Comparison of ENCODE assay signal across 8 mouse cellular contexts in genomic region chr10:81575695-81576094, GRCm38 (mm10). TPM values are rescaled to one million over a fixed set of nuclear protein-coding genes. Genes with fewer than 3 reads are reported as not detected.
DNase-seq lines count a peak whose midpoint lies in the region; ATAC-seq and TF ChIP-seq lines count a peak whose summit lies in the region.

No protein-coding gene starts in this region.

- TF ChIP-seq CTCF in brain, embryonic 14.5 days (IDR thresholded peaks at IDR 0.05; ENCODE audit: borderline replicate concordance, extremely low read depth, insufficient read depth, insufficient read length) = no peak
- TF ChIP-seq CTCF in heart, postnatal 0 days (IDR thresholded peaks at IDR 0.05; ENCODE audit: low read depth) = no peak
- TF ChIP-seq CTCF in olfactory bulb, adult 2 months (IDR thresholded peaks at IDR 0.05; ENCODE audit: insufficient read depth, low read depth, low read length) = no peak

- TF ChIP-seq POLR2A in brain, embryonic 14.5 days (IDR thresholded peaks at IDR 0.05; ENCODE audit: borderline replicate concordance, extremely low read depth, insufficient read depth, insufficient read length, poor library complexity, severe bottlenecking) = no peak
- TF ChIP-seq POLR2A in olfactory bulb, adult 2 months (IDR thresholded peaks at IDR 0.05; ENCODE audit: insufficient read depth, low read depth, low read length) = no peak

- peak overlapping the region; percentile 71 for H3K9ac ChIP-seq in heart, embryonic 11.5 days (ENCODE audit: low read depth, low read length)
- peak overlapping the region; percentile 62 for H3K9ac ChIP-seq in heart, postnatal 0 days (replicated peaks; ENCODE audit: low read depth, low read length)
- peak overlapping the region; percentile 54 for H3K9ac ChIP-seq in limb, embryonic 15.5 days

- no peak for ATAC-seq in heart, embryonic 11.5 days (replicated peaks; ENCODE audit: insufficient number of reproducible peaks, low FRiP score, low TSS enrichment)
- no peak for ATAC-seq in heart, postnatal 0 days (ENCODE audit: insufficient read depth, low read depth)
- no peak for ATAC-seq in limb, embryonic 15.5 days (ENCODE audit: insufficient number of reproducible peaks, low FRiP score, low TSS enrichment, low read depth)

- H3K4me2 ChIP-seq in heart, embryonic 11.5 days = peak overlapping the region; percentile 68
- peak overlapping the region; percentile 79 for H3K4me2 ChIP-seq in heart, postnatal 0 days (ENCODE audit: low read depth, low read length)
- peak overlapping the region; percentile 74 for H3K4me2 ChIP-seq in limb, embryonic 15.5 days

- 2% methylated on average over 6 of the region's 6 CpGs for WGBS in heart, embryonic 11.5 days (ENCODE audit: insufficient replicate concordance)
- WGBS in heart, postnatal 0 days = 4% methylated on average over 6 of the region's 6 CpGs
- 5% methylated on average over 6 of the region's 6 CpGs for WGBS in limb, embryonic 15.5 days
- 1% methylated on average over 6 of the region's 6 CpGs for WGBS in olfactory bulb, adult 2 months

- DNase-seq in heart, postnatal 4 days = no peak
- DNase-seq in brain, embryonic 14.5 days (ENCODE audit: low read depth) = peak; percentile 19
- no peak for DNase-seq in heart, postnatal 0 days (ENCODE audit: low spot score)
- DNase-seq in gastrocnemius, adult 8-10 months (ENCODE audit: low spot score in 2 of 2) = no peak
- DNase-seq in adipocyte (ENCODE audit: low spot score) = no peak

- H3K9me3 ChIP-seq in heart, embryonic 11.5 days (replicated peaks; ENCODE audit: control insufficient read depth, low read length) = no peaks in the 10 kb centered on the region
- H3K9me3 ChIP-seq in heart, postnatal 0 days (replicated peaks; ENCODE audit: control insufficient read depth, low read length) = no peaks in the 10 kb centered on the region
- H3K9me3 ChIP-seq in limb, embryonic 15.5 days = no peaks in the 10 kb centered on the region

- H3K36me3 ChIP-seq in heart, embryonic 11.5 days (ENCODE audit: control insufficient read depth, insufficient read depth, low read length) = no peaks in the 10 kb centered on the region
- H3K36me3 ChIP-seq in heart, postnatal 0 days (replicated peaks; ENCODE audit: control insufficient read depth, insufficient read depth, low read length) = no peaks in the 10 kb centered on the region; the same call in 1 of the 2 replicates
- peaks cover 6% of the 10 kb centered on the region for H3K36me3 ChIP-seq in limb, embryonic 15.5 days

- H3K27me3 ChIP-seq in heart, embryonic 11.5 days (ENCODE audit: control insufficient read depth, insufficient read depth, low read length) = peaks cover 21% of the 10 kb centered on the region
- H3K27me3 ChIP-seq in heart, postnatal 0 days (ENCODE audit: control insufficient read depth, insufficient read depth, low read length) = no peaks in the 10 kb centered on the region
- H3K27me3 ChIP-seq in limb, embryonic 15.5 days = peaks cover 18% of the 10 kb centered on the region; the same call in 1 of the 2 replicates

- H3K4me1 ChIP-seq in heart, embryonic 11.5 days (ENCODE audit: control insufficient read depth, insufficient read depth, low read length) = peaks cover 28% of the 10 kb centered on the region
- peaks cover 19% of the 10 kb centered on the region for H3K4me1 ChIP-seq in heart, postnatal 0 days (ENCODE audit: control insufficient read depth, insufficient read depth)
- peaks cover 58% of the 10 kb centered on the region for H3K4me1 ChIP-seq in limb, embryonic 15.5 days
- peaks cover 54% of the 10 kb centered on the region for H3K4me1 ChIP-seq in olfactory bulb, adult 2 months (ENCODE audit: control insufficient read depth, insufficient read depth, low read length)

- H3K27ac ChIP-seq in heart, embryonic 11.5 days (ENCODE audit: low read depth, low read length) = no peak overlapping the region
- H3K27ac ChIP-seq in heart, postnatal 0 days (ENCODE audit: low read depth) = no peak overlapping the region
- peak overlapping the region; percentile 71 for H3K27ac ChIP-seq in limb, embryonic 15.5 days
- H3K27ac ChIP-seq in olfactory bulb, adult 2 months (ENCODE audit: insufficient read depth, low read depth, low read length) = no peak overlapping the region

- H3K4me3 ChIP-seq in heart, embryonic 11.5 days (ENCODE audit: low read depth, low read length) = peak overlapping the region; percentile 62
- H3K4me3 ChIP-seq in heart, postnatal 0 days (ENCODE audit: low read depth, low read length) = peak overlapping the region; percentile 70
- peak overlapping the region; percentile 62 for H3K4me3 ChIP-seq in limb, embryonic 15.5 days
- peak overlapping the region; percentile 59 for H3K4me3 ChIP-seq in olfactory bulb, adult 2 months (ENCODE audit: insufficient read depth, low read depth, low read length)

- no peak for TF ChIP-seq EP300 in heart, postnatal 0 days (IDR thresholded peaks at IDR 0.05; ENCODE audit: low read depth)

RNA-seq across cellular contexts. Expression of gene Tle2, which starts 1.3 kb away (rescaled TPM):
- polyA plus RNA-seq in heart, embryonic 11.5 days (2014; fragmentation: Nextera tagmentation; extraction: Ambion mirVana) = 17.8 and 18.3 TPM in 2 replicates
- 10 to 100 TPM; 15.3 to 17.1 TPM for total RNA-seq in heart, postnatal 4 days (2021)
- 82.1 and 123 TPM in 2 replicates for polyA plus RNA-seq in brain, embryonic 14.5 days (2012; rRNA removed)
- total RNA-seq in heart, postnatal 0 days (2014; rRNA removed; ENCODE audit: low replicate concordance) = 6.8 and 10.4 TPM in 2 replicates
- 11.1 and 11.9 TPM in 2 replicates for polyA plus RNA-seq in heart, postnatal 0 days (2015; fragmentation: Nextera tagmentation; extraction: Ambion mirVana)
- polyA plus RNA-seq in limb, embryonic 15.5 days (2015; fragmentation: Nextera tagmentation; extraction: Ambion mirVana) = 39.7 and 41.7 TPM in 2 replicates
- polyA plus RNA-seq in olfactory bulb, adult 2 months (2012; ENCODE audit: insufficient read depth, insufficient read length, low replicate concordance, missing spikeins) = not detected in 2 replicates
- 1 to 10 TPM; 3.1 to 4.3 (median 4.0) TPM for total RNA-seq in gastrocnemius, adult 8-10 months (2022)

RNA-seq across cellular contexts. Expression of gene Aes, which starts 16.4 kb away (rescaled TPM):
- polyA plus RNA-seq in heart, embryonic 11.5 days (2014; fragmentation: Nextera tagmentation; extraction: Ambion mirVana) = 330 and 481 TPM in 2 replicates
- total RNA-seq in heart, postnatal 4 days (2021) = 100 to 1,000 TPM; 821 to 843 TPM
- 568 and 696 TPM in 2 replicates for polyA plus RNA-seq in brain, embryonic 14.5 days (2012; rRNA removed)
- 851 and 870 TPM in 2 replicates for total RNA-seq in heart, postnatal 0 days (2014; rRNA removed; ENCODE audit: low replicate concordance)
- 765 and 767 TPM in 2 replicates for polyA plus RNA-seq in heart, postnatal 0 days (2015; fragmentation: Nextera tagmentation; extraction: Ambion mirVana)
- polyA plus RNA-seq in limb, embryonic 15.5 days (2015; fragmentation: Nextera tagmentation; extraction: Ambion mirVana) = 517 and 519 TPM in 2 replicates
- 1,500 TPM in 1 of 2 replicates, not detected in the other for polyA plus RNA-seq in olfactory bulb, adult 2 months (2012; ENCODE audit: insufficient read depth, insufficient read length, low replicate concordance, missing spikeins)
- 100 to 1,000 TPM; 851 to 988 (median 920) TPM for total RNA-seq in gastrocnemius, adult 8-10 months (2022)

RNA-seq across cellular contexts. Expression of gene Tle6, which starts 25.2 kb away (rescaled TPM):
- polyA plus RNA-seq in heart, embryonic 11.5 days (2014; fragmentation: Nextera tagmentation; extraction: Ambion mirVana) = 25.6 and 27.3 TPM in 2 replicates
- 10 to 100 TPM in 1 of 2 experiments, 1 to 10 TPM in 1; 7.2 to 10.6 TPM for total RNA-seq in heart, postnatal 4 days (2021)
- polyA plus RNA-seq in brain, embryonic 14.5 days (2012; rRNA removed) = 5.3 and 8.2 TPM in 2 replicates
- total RNA-seq in heart, postnatal 0 days (2014; rRNA removed; ENCODE audit: low replicate concordance) = 18.6 and 41.4 TPM in 2 replicates
- 19.3 and 23.1 TPM in 2 replicates for polyA plus RNA-seq in heart, postnatal 0 days (2015; fragmentation: Nextera tagmentation; extraction: Ambion mirVana)
- 9.9 and 11.7 TPM in 2 replicates for polyA plus RNA-seq in limb, embryonic 15.5 days (2015; fragmentation: Nextera tagmentation; extraction: Ambion mirVana)
- not detected in 2 replicates for polyA plus RNA-seq in olfactory bulb, adult 2 months (2012; ENCODE audit: insufficient read depth, insufficient read length, low replicate concordance, missing spikeins)
- 1 to 10 TPM; 4.1 to 6.9 (median 5.3) TPM for total RNA-seq in gastrocnemius, adult 8-10 months (2022)

RNA-seq across cellular contexts. Expression of gene BC025920, which starts 30.4 kb away (rescaled TPM):
- 0.25 and 0.63 TPM in 2 replicates for polyA plus RNA-seq in heart, embryonic 11.5 days (2014; fragmentation: Nextera tagmentation; extraction: Ambion mirVana)
- 1 to 10 TPM; 1.2 to 1.3 TPM for total RNA-seq in heart, postnatal 4 days (2021)
- polyA plus RNA-seq in brain, embryonic 14.5 days (2012; rRNA removed) = 5.5 and 6.7 TPM in 2 replicates
- 1.7 and 2.7 TPM in 2 replicates for total RNA-seq in heart, postnatal 0 days (2014; rRNA removed; ENCODE audit: low replicate concordance)
- polyA plus RNA-seq in heart, postnatal 0 days (2015; fragmentation: Nextera tagmentation; extraction: Ambion mirVana) = 0.38 and 0.44 TPM in 2 replicates
- 0.81 and 1.0 TPM in 2 replicates for polyA plus RNA-seq in limb, embryonic 15.5 days (2015; fragmentation: Nextera tagmentation; extraction: Ambion mirVana)
- polyA plus RNA-seq in olfactory bulb, adult 2 months (2012; ENCODE audit: insufficient read depth, insufficient read length, low replicate concordance, missing spikeins) = not detected in 2 replicates
- 1 to 10 TPM; 2.8 to 3.8 (median 3.0) TPM for total RNA-seq in gastrocnemius, adult 8-10 months (2022)

RNA-seq across cellular contexts. Expression of gene Gna11, which starts 30.7 kb away (rescaled TPM):
- 55.5 and 58.8 TPM in 2 replicates for polyA plus RNA-seq in heart, embryonic 11.5 days (2014; fragmentation: Nextera tagmentation; extraction: Ambion mirVana)
- total RNA-seq in heart, postnatal 4 days (2021) = 10 to 100 TPM; 58.5 to 62.7 TPM
- polyA plus RNA-seq in brain, embryonic 14.5 days (2012; rRNA removed) = 110 and 115 TPM in 2 replicates
- 68.2 and 83.9 TPM in 2 replicates for total RNA-seq in heart, postnatal 0 days (2014; rRNA removed; ENCODE audit: low replicate concordance)
- 50.1 and 52.4 TPM in 2 replicates for polyA plus RNA-seq in heart, postnatal 0 days (2015; fragmentation: Nextera tagmentation; extraction: Ambion mirVana)
- 80.4 and 81.7 TPM in 2 replicates for polyA plus RNA-seq in limb, embryonic 15.5 days (2015; fragmentation: Nextera tagmentation; extraction: Ambion mirVana)
- polyA plus RNA-seq in olfactory bulb, adult 2 months (2012; ENCODE audit: insufficient read depth, insufficient read length, low replicate concordance, missing spikeins) = not detected in 2 replicates
- total RNA-seq in gastrocnemius, adult 8-10 months (2022) = 10 to 100 TPM; 26.2 to 30.7 (median 28.4) TPM
